Mouse (Mus musculus): ENCODE measurements at regions not wholly inside any gene's neighbourhood (a gene's known extent, or its start where the extent isn't known, plus 50 kb on each side); places are given as distances from the start of the nearest gene placed in this dataset.

GRCm38 (mm10) chr8:113916649-113917048, 68.1 kb upstream of the Adamts18 start:
- H3K27ac ChIP-seq (replicated peaks), result no peak overlapping the region; the same call in 1 of the 2 replicates
- ATAC-seq (replicated peaks), result no peak
- H3K36me3 ChIP-seq, result no peaks in the 10 kb centered on the region
- no peak overlapping the region for H3K9ac ChIP-seq (replicated peaks)
- H3K4me3 ChIP-seq, result no peak overlapping the region
- 43% methylated on average over 3 of the region's 3 CpGs for WGBS
- H3K9me3 ChIP-seq, result no peaks in the 10 kb centered on the region
- no peaks in the 10 kb centered on the region for H3K27me3 ChIP-seq
- peaks cover 13% of the 10 kb centered on the region; the same call in 1 of the 2 replicates for H3K4me1 ChIP-seq
- H3K4me2 ChIP-seq (replicated peaks), result no peak overlapping the region

GRCm38 (mm10) chr8:113917197-113917596, 68.7 kb upstream of the Adamts18 start:
- Histone ChIP-seq H3K27ac (replicated peaks) (no peak overlapping the region; the same call in 1 of the 2 replicates), H3K9me3 (no peaks in the 10 kb centered on the region), H3K4me3 (no peak overlapping the region), H3K9ac (replicated peaks) (no peak overlapping the region), H3K4me2 (replicated peaks) (no peak overlapping the region), H3K27me3 (no peaks in the 10 kb centered on the region), H3K4me1 (peaks cover 13% of the 10 kb centered on the region; the same call in 1 of the 2 replicates), H3K36me3 (no peaks in the 10 kb centered on the region)
- WGBS, result 6% methylated on average over 6 of the region's 6 CpGs
- 0 out of 2 replicates have a peak, but pooled peaks have one; percentile 19 for ATAC-seq (replicated peaks)

- Histone ChIP-seq H3K27me3 (no peaks in the 10 kb centered on the region), H3K4me1 (peaks cover 13% of the 10 kb centered on the region; the same call in 1 of the 2 replicates), H3K9me3 (no peaks in the 10 kb centered on the region), H3K9ac (replicated peaks) (no peak overlapping the region), H3K36me3 (no peaks in the 10 kb centered on the region), H3K4me2 (replicated peaks) (no peak overlapping the region), H3K4me3 (no peak overlapping the region), H3K27ac (replicated peaks) (no peak overlapping the region)
- ATAC-seq (replicated peaks), result no peak
- WGBS, result 86% methylated on average over 2 of the region's 2 CpGs
Observed at GRCm38 (mm10) chr8:113920306-113920705, 71.8 kb upstream of the Adamts18 start.

- no peak for ATAC-seq (replicated peaks)
Observed at GRCm38 (mm10) chr8:113923381-113923780, 74.8 kb upstream of the Adamts18 start.

GRCm38 (mm10) chr8:113953721-113954120, 105.2 kb upstream of the Adamts18 start:
- 79% methylated on average over 3 of the region's 3 CpGs for WGBS
- no peak for ATAC-seq (replicated peaks)
- H3K9ac ChIP-seq (replicated peaks), result no peak overlapping the region

More at GRCm38 (mm10) chr8:113923381-113923780, 74.8 kb upstream of the Adamts18 start:
- Histone ChIP-seq H3K36me3 (no peaks in the 10 kb centered on the region), H3K9ac (replicated peaks) (no peak overlapping the region), H3K27ac (replicated peaks) (no peak overlapping the region), H3K27me3 (no peaks in the 10 kb centered on the region), H3K4me3 (no peak overlapping the region), H3K9me3 (no peaks in the 10 kb centered on the region), H3K4me2 (replicated peaks) (no peak overlapping the region), H3K4me1 (no peaks in the 10 kb centered on the region)
- WGBS, result 72% methylated on average over 3 of the region's 3 CpGs

GRCm38 (mm10) chr8:113956439-113957043, 108.0 kb upstream of the Adamts18 start:
- no peak overlapping the region for H3K4me3 ChIP-seq
- H3K27ac ChIP-seq (replicated peaks), result no peak overlapping the region
- H3K4me1 ChIP-seq, result no peaks in the 10 kb centered on the region
- no peak overlapping the region for H3K9ac ChIP-seq (replicated peaks)
- H3K36me3 ChIP-seq, result no peaks in the 10 kb centered on the region
- H3K27me3 ChIP-seq, result no peaks in the 10 kb centered on the region
- no peak overlapping the region for H3K4me2 ChIP-seq (replicated peaks)
- no peak for ATAC-seq (replicated peaks)
- no peaks in the 10 kb centered on the region for H3K9me3 ChIP-seq
- 91% methylated on average over 14 of the region's 14 CpGs for WGBS

More at GRCm38 (mm10) chr8:113953721-113954120, 105.2 kb upstream of the Adamts18 start:
- Histone ChIP-seq H3K4me1 (no peaks in the 10 kb centered on the region), H3K27me3 (no peaks in the 10 kb centered on the region), H3K4me3 (no peak overlapping the region), H3K36me3 (no peaks in the 10 kb centered on the region), H3K4me2 (replicated peaks) (no peak overlapping the region), H3K27ac (replicated peaks) (no peak overlapping the region), H3K9me3 (no peaks in the 10 kb centered on the region)

- no peak overlapping the region for H3K4me3 ChIP-seq
- H3K27me3 ChIP-seq, result no peaks in the 10 kb centered on the region
- H3K9me3 ChIP-seq, result no peaks in the 10 kb centered on the region
- H3K4me1 ChIP-seq, result no peaks in the 10 kb centered on the region
- no peak for ATAC-seq (replicated peaks)
- H3K27ac ChIP-seq (replicated peaks), result no peak overlapping the region
- no peaks in the 10 kb centered on the region for H3K36me3 ChIP-seq
- WGBS, result 65% methylated on average over 6 of the region's 6 CpGs
- no peak overlapping the region for H3K9ac ChIP-seq (replicated peaks)
- no peak overlapping the region for H3K4me2 ChIP-seq (replicated peaks)
Observed at GRCm38 (mm10) chr8:113957821-113958220, 109.3 kb upstream of the Adamts18 start.

GRCm38 (mm10) chr8:113975810-113976209, 127.3 kb upstream of the Adamts18 start:
- Histone ChIP-seq H3K9me3 (no peaks in the 10 kb centered on the region), H3K4me3 (no peak overlapping the region), H3K4me1 (peaks cover 21% of the 10 kb centered on the region), H3K36me3 (no peaks in the 10 kb centered on the region), H3K9ac (replicated peaks) (no peak overlapping the region), H3K27ac (replicated peaks) (no peak overlapping the region), H3K4me2 (replicated peaks) (no peak overlapping the region), H3K27me3 (no peaks in the 10 kb centered on the region)
- no peak for ATAC-seq (replicated peaks)
- WGBS, result 82% methylated on average over 5 of the region's 5 CpGs

- no peaks in the 10 kb centered on the region for H3K27me3 ChIP-seq
- no peak overlapping the region for H3K4me2 ChIP-seq (replicated peaks)
- WGBS, result 48% methylated on average over 4 of the region's 4 CpGs
- H3K9ac ChIP-seq (replicated peaks), result no peak overlapping the region
- peaks cover 25% of the 10 kb centered on the region for H3K4me1 ChIP-seq
- H3K4me3 ChIP-seq, result no peak overlapping the region
- H3K9me3 ChIP-seq, result no peaks in the 10 kb centered on the region
- no peak overlapping the region for H3K27ac ChIP-seq (replicated peaks)
- no peak for ATAC-seq (replicated peaks)
- H3K36me3 ChIP-seq, result no peaks in the 10 kb centered on the region
Observed at GRCm38 (mm10) chr8:113976626-113977025, 128.1 kb upstream of the Adamts18 start.

- H3K4me1 ChIP-seq, result peaks cover 25% of the 10 kb centered on the region
- H3K9me3 ChIP-seq, result no peaks in the 10 kb centered on the region
- ATAC-seq (replicated peaks), result no peak
- no peak overlapping the region for H3K9ac ChIP-seq (replicated peaks)
- no peak overlapping the region for H3K4me2 ChIP-seq (replicated peaks)
- no peak overlapping the region for H3K27ac ChIP-seq (replicated peaks)
- H3K36me3 ChIP-seq, result no peaks in the 10 kb centered on the region
- H3K27me3 ChIP-seq, result no peaks in the 10 kb centered on the region
- WGBS, result 73% methylated on average over 4 of the region's 4 CpGs
- H3K4me3 ChIP-seq, result no peak overlapping the region
Observed at GRCm38 (mm10) chr8:113977072-113977471, 128.5 kb upstream of the Adamts18 start.

GRCm38 (mm10) chr8:113978946-113979345, 130.4 kb upstream of the Adamts18 start:
- no peaks in the 10 kb centered on the region for H3K27me3 ChIP-seq
- H3K9ac ChIP-seq (replicated peaks), result no peak overlapping the region
- H3K9me3 ChIP-seq, result no peaks in the 10 kb centered on the region
- H3K4me1 ChIP-seq, result peaks cover 25% of the 10 kb centered on the region
- H3K36me3 ChIP-seq, result no peaks in the 10 kb centered on the region
- H3K4me3 ChIP-seq, result no peak overlapping the region
- no peak overlapping the region for H3K4me2 ChIP-seq (replicated peaks)
- 24% methylated on average over 9 of the region's 9 CpGs for WGBS
- H3K27ac ChIP-seq (replicated peaks), result peak overlapping the region; percentile 27; the same call in 1 of the 2 replicates
- ATAC-seq (replicated peaks), result peak; percentile 68

GRCm38 (mm10) chr8:113979837-113980236, 131.3 kb upstream of the Adamts18 start:
- ATAC-seq (replicated peaks), result no peak
- H3K27me3 ChIP-seq, result no peaks in the 10 kb centered on the region
- no peak overlapping the region for H3K9ac ChIP-seq (replicated peaks)
- no peaks in the 10 kb centered on the region for H3K36me3 ChIP-seq
- H3K4me1 ChIP-seq, result peaks cover 25% of the 10 kb centered on the region
- no peak overlapping the region for H3K27ac ChIP-seq (replicated peaks)
- WGBS, result 95% methylated on average over 5 of the region's 5 CpGs
- no peak overlapping the region for H3K4me3 ChIP-seq
- no peaks in the 10 kb centered on the region for H3K9me3 ChIP-seq
- H3K4me2 ChIP-seq (replicated peaks), result no peak overlapping the region

GRCm38 (mm10) chr8:113981339-113981738, 132.8 kb upstream of the Adamts18 start:
- ATAC-seq (replicated peaks), result no peak
- H3K27me3 ChIP-seq, result no peaks in the 10 kb centered on the region
- no peak overlapping the region for H3K4me2 ChIP-seq (replicated peaks)
- WGBS, result 39% methylated on average over 1 of the region's 1 CpGs
- H3K4me1 ChIP-seq, result peaks cover 25% of the 10 kb centered on the region
- H3K9me3 ChIP-seq, result no peaks in the 10 kb centered on the region
- H3K9ac ChIP-seq (replicated peaks), result no peak overlapping the region
- no peaks in the 10 kb centered on the region for H3K36me3 ChIP-seq
- H3K27ac ChIP-seq (replicated peaks), result no peak overlapping the region
- no peak overlapping the region for H3K4me3 ChIP-seq

All from forebrain, embryonic 15.5 days (tissue).